8 mouse cellular contexts compared by ENCODE assay signal in genomic region chr12:80109753-80110545, GRCm38 (mm10). TPM values are rescaled to one million over a fixed set of nuclear protein-coding genes. Genes with fewer than 3 reads are reported as not detected.
DNase-seq lines count a peak whose midpoint lies in the region; ATAC-seq lines count a peak whose summit lies in the region.

No protein-coding gene starts in this region.

- H3K27me3 ChIP-seq in forebrain, embryonic 14.5 days (replicated peaks; ENCODE audit: control insufficient read depth, insufficient read depth, low read length), result peaks cover 5% of the 10 kb centered on the region; the same call in 1 of the 2 replicates
- peaks cover 6% of the 10 kb centered on the region; the same call in 1 of the 2 replicates for H3K27me3 ChIP-seq in hindbrain, embryonic 15.5 days
- H3K27me3 ChIP-seq in liver, embryonic 11.5 days (replicated peaks; ENCODE audit: control insufficient read depth, insufficient read depth, low read length), result no peaks in the 10 kb centered on the region

- H3K4me2 ChIP-seq in forebrain, embryonic 14.5 days (ENCODE audit: low read length), result peak overlapping the region; percentile 84
- H3K4me2 ChIP-seq in hindbrain, embryonic 15.5 days, result peak overlapping the region; percentile 95
- H3K4me2 ChIP-seq in liver, embryonic 11.5 days, result peak overlapping the region; percentile 81

- peak overlapping the region; percentile 59 for H3K4me3 ChIP-seq in forebrain, embryonic 14.5 days (ENCODE audit: low read depth, low read length)
- H3K4me3 ChIP-seq in hindbrain, embryonic 15.5 days, result peak overlapping the region; percentile 65
- H3K4me3 ChIP-seq in liver, embryonic 11.5 days (ENCODE audit: low read depth, low read length), result peak overlapping the region; percentile 91

- peaks cover 10% of the 10 kb centered on the region; the same call in 1 of the 2 replicates for H3K36me3 ChIP-seq in forebrain, embryonic 14.5 days (ENCODE audit: control insufficient read depth, insufficient read depth, low read length)
- H3K36me3 ChIP-seq in hindbrain, embryonic 15.5 days, result no peaks in the 10 kb centered on the region
- H3K36me3 ChIP-seq in liver, embryonic 11.5 days (ENCODE audit: control insufficient read depth, insufficient read depth, low read length), result peaks cover 15% of the 10 kb centered on the region; the same call in 1 of the 2 replicates

- WGBS in forebrain, embryonic 14.5 days, result under 1% methylated on average over 52 of the region's 53 CpGs
- 3% methylated on average over 53 of the region's 53 CpGs for WGBS in hindbrain, embryonic 15.5 days
- WGBS in liver, embryonic 11.5 days, result 46% methylated on average over 53 of the region's 53 CpGs

- peaks cover 14% of the 10 kb centered on the region for H3K4me1 ChIP-seq in forebrain, embryonic 14.5 days (ENCODE audit: control insufficient read depth, insufficient read depth, low read length)
- H3K4me1 ChIP-seq in hindbrain, embryonic 15.5 days (replicated peaks), result peaks cover 26% of the 10 kb centered on the region
- peaks cover 19% of the 10 kb centered on the region for H3K4me1 ChIP-seq in liver, embryonic 11.5 days (replicated peaks; ENCODE audit: control insufficient read depth, insufficient read depth, low read length)

- peak overlapping the region; percentile 80 for H3K27ac ChIP-seq in forebrain, embryonic 14.5 days (ENCODE audit: low read depth, low read length)
- H3K27ac ChIP-seq in hindbrain, embryonic 15.5 days (replicated peaks), result peak overlapping the region; percentile 73
- peak overlapping the region; percentile 99 for H3K27ac ChIP-seq in liver, embryonic 11.5 days (ENCODE audit: low read depth, low read length)

- peak overlapping the region; percentile 75 for H3K9ac ChIP-seq in forebrain, embryonic 14.5 days (ENCODE audit: low read length)
- H3K9ac ChIP-seq in hindbrain, embryonic 15.5 days, result peak overlapping the region; percentile 53
- peak overlapping the region; percentile 99 for H3K9ac ChIP-seq in liver, embryonic 11.5 days (ENCODE audit: low read depth, low read length)

- DNase-seq in gastrocnemius, postnatal 10 days, result peak; percentile 63
- DNase-seq in gastrocnemius, postnatal 4 days (ENCODE audit: low spot score in 2 of 2), result no peak
- peak; percentile 68 for DNase-seq in adrenal gland, postnatal 10 days
- DNase-seq in forebrain, embryonic 14.5 days (ENCODE audit: low spot score), result peak; percentile 39
- DNase-seq in liver, embryonic 11.5 days (ENCODE audit: low spot score), result no peak
- DNase-seq in naive thymus-derived CD4-positive, alpha-beta T cell, adult 2 months (ENCODE audit: low read depth), result peak; percentile 55

- no peaks in the 10 kb centered on the region for H3K9me3 ChIP-seq in forebrain, embryonic 14.5 days (replicated peaks; ENCODE audit: control insufficient read depth, low read length)
- no peaks in the 10 kb centered on the region for H3K9me3 ChIP-seq in hindbrain, embryonic 15.5 days
- H3K9me3 ChIP-seq in liver, embryonic 11.5 days (ENCODE audit: control insufficient read depth, low read length), result no peaks in the 10 kb centered on the region

- ATAC-seq in forebrain, embryonic 14.5 days, result no peak; the same call in 1 of the 2 replicates
- peak; percentile 6; the same call in 1 of the 2 replicates for ATAC-seq in hindbrain, embryonic 15.5 days (ENCODE audit: low FRiP score, low read depth)
- no peak for ATAC-seq in liver, embryonic 11.5 days (replicated peaks; ENCODE audit: low FRiP score)
- no peak for ATAC-seq in granulocyte monocyte progenitor cell, adult 5-6 weeks (replicated peaks; ENCODE audit: poor library complexity, severe bottlenecking)

RNA-seq across cellular contexts. Expression of gene Zfp36l1, which starts 2.9 kb away (rescaled TPM):
- 10 to 100 TPM; 80.4 to 90.5 TPM for total RNA-seq in gastrocnemius, postnatal 10 days (2021)
- 100 to 1,000 TPM; 132 to 157 TPM for total RNA-seq in gastrocnemius, postnatal 4 days (2021)
- 100 to 1,000 TPM; 190 to 228 TPM for total RNA-seq in adrenal gland, postnatal 10 days (2021)
- polyA plus RNA-seq in forebrain, embryonic 14.5 days (2014; fragmentation: Nextera tagmentation; extraction: Ambion mirVana), result 39.7 and 45.5 TPM in 2 replicates
- 46.1 and 55.4 TPM in 2 replicates for polyA plus RNA-seq in hindbrain, embryonic 15.5 days (2015; fragmentation: Nextera tagmentation; extraction: Ambion mirVana)
- 69.6 and 72.7 TPM in 2 replicates for polyA plus RNA-seq in liver, embryonic 11.5 days (2014; fragmentation: Nextera tagmentation; extraction: Ambion mirVana)
- total RNA-seq in granulocyte monocyte progenitor cell, adult 5-6 weeks (2014; fragmentation: Nextera tagmentation), result 1.9 and 8.5 TPM in 2 replicates
- 0.36 and 0.56 TPM in 2 replicates for total RNA-seq in granulocyte monocyte progenitor cell, adult 5-6 weeks (2017)

Comparison
In these comparisons a context has a peak if more than half of its experiments do, and no peak if none do; other contexts are left out.
1. DNase-seq: peak in gastrocnemius, postnatal 10 days (single experiment), adrenal gland, postnatal 10 days (single experiment), forebrain, embryonic 14.5 days (single experiment) and naive thymus-derived CD4-positive, alpha-beta T cell, adult 2 months (single experiment); none in gastrocnemius, postnatal 4 days (0 of 2) and liver, embryonic 11.5 days (single experiment).
2. RNA of gene Zfp36l1, which starts 2.9 kb away (total RNA-seq): 190 to 228 TPM in adrenal gland, postnatal 10 days, 132 to 157 TPM in gastrocnemius, postnatal 4 days and 80.4 to 90.5 TPM in gastrocnemius, postnatal 10 days; 0.36 to 8.5 TPM in granulocyte monocyte progenitor cell, adult 5-6 weeks; every median in the first group is over 4 times any median in the second.
3. Peak in every context shown above with its lines, with median percentiles within 50 percentile points of each other: H3K27ac ChIP-seq, H3K4me2 ChIP-seq, H3K4me3 ChIP-seq and H3K9ac ChIP-seq.